Mouse (Mus musculus) spleen, adult 2 months (tissue): ENCODE measurements around the gene Epha1.

Source experiments
- CTCF ChIP-seq: fragments of 200-500 bp; IDR thresholded peaks from 2 replicates; pipeline ENCODE4 v1.5.1; 2011; ENCODE audit warnings: mild to moderate bottlenecking, inconsistent platforms; ENCODE audit not compliant: insufficient read depth, insufficient read length, insufficient replicate concordance; ENCODE audit errors: extremely low read depth
- POLR2A ChIP-seq: fragments of 200-500 bp; IDR thresholded peaks from 2 replicates; pipeline ENCODE4 v1.6.1; 2011; ENCODE audit warnings: low read depth, low read length, inconsistent platforms

- no peak for TF ChIP-seq POLR2A
- no peak for TF ChIP-seq CTCF
Observed at GRCm38 (mm10) chr6:42326509-42326908, 46.6 kb downstream of the Epha1 start.
